Comparison of ENCODE assay signal across 17 mouse cellular contexts in genomic region chr6:84235365-84235764, GRCm38 (mm10).
"Had no signal": no experiment of that assay in that cellular context is flagged by ENCODE, and none has a peak within 500 bp of the region (broad histone marks: within the 10 kb centered on the region; RNA-seq: fewer than 3 reads in every experiment).

No protein-coding gene starts in this region.

- H3K36me3 ChIP-seq: lung, embryonic 15.5 days; midbrain, embryonic 13.5 days; midbrain, embryonic 15.5 days; neural tube, embryonic 12.5 days; stomach, embryonic 15.5 days had no signal

- H3K4me2 ChIP-seq: lung, embryonic 15.5 days; midbrain, embryonic 11.5 days; midbrain, embryonic 13.5 days; midbrain, embryonic 15.5 days; neural tube, embryonic 12.5 days; stomach, embryonic 15.5 days had no signal

- H3K4me1 ChIP-seq: megakaryocyte, embryonic 14.5 days; midbrain, embryonic 15.5 days; stomach, embryonic 15.5 days had no signal

- H3K27me3 ChIP-seq: lung, embryonic 15.5 days; midbrain, embryonic 13.5 days; midbrain, embryonic 15.5 days; neural tube, embryonic 12.5 days; stomach, embryonic 15.5 days had no signal

- H3K4me3 ChIP-seq: lung, embryonic 15.5 days; megakaryocyte, embryonic 14.5 days; midbrain, embryonic 13.5 days; midbrain, embryonic 15.5 days; neural tube, embryonic 12.5 days; stomach, embryonic 15.5 days had no signal

- H3K27ac ChIP-seq: lung, embryonic 15.5 days; macrophage; midbrain, embryonic 13.5 days; midbrain, embryonic 15.5 days; neural tube, embryonic 12.5 days; stomach, embryonic 15.5 days; stomach, postnatal 0 days had no signal

- H3K9me3 ChIP-seq: lung, embryonic 15.5 days; megakaryocyte, embryonic 14.5 days; midbrain, embryonic 15.5 days; neural tube, embryonic 12.5 days; stomach, embryonic 15.5 days had no signal

- DNase-seq: lung, adult 2 months; lung, postnatal 14 days; lung, postnatal 36 days; right cerebral cortex, postnatal 14 days; thymus, adult 2 months; thymus, postnatal 25 days; thymus, postnatal 4 days had no signal

- H3K9ac ChIP-seq: lung, embryonic 15.5 days; midbrain, embryonic 13.5 days; midbrain, embryonic 15.5 days; neural tube, embryonic 12.5 days; stomach, embryonic 15.5 days had no signal

- ATAC-seq: lung, postnatal 0 days; midbrain, embryonic 13.5 days; midbrain, embryonic 15.5 days had no signal
